Mouse (Mus musculus) olfactory bulb, adult 2 months (tissue): ENCODE measurements around the gene Dusp1.

Source experiments
- CTCF ChIP-seq: fragments of 200-500 bp; IDR thresholded peaks from 2 replicates; pipeline ENCODE4 v1.5.1; 2012; ENCODE audit warnings: low read depth, mild to moderate bottlenecking, low read length, moderate library complexity; ENCODE audit not compliant: insufficient read depth
- POLR2A ChIP-seq: fragments of 200-500 bp; IDR thresholded peaks from 2 replicates; pipeline ENCODE4 v1.6.1; 2012; ENCODE audit warnings: mild to moderate bottlenecking, low read depth, low read length, moderate library complexity; ENCODE audit not compliant: insufficient read depth

DNA sequence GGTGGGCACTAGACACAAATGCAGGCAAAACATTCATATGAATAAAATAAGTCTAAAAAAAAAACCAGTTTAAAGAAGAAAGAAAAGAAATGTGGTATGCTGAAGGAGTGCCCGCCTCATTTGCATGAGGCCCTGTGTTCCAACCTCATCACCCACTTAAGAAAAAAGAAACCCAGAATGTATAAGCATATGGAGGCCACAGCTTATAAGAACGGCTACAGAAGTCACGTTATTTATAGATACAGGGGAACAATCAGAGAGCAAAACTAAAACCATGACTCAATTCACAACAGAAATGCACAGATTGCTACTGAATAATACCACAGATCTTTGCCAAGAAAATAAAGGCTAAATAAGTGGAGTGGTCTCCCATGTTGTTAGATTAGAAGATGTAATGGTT, 43.6 kb downstream of the Dusp1 start:
- no peak for TF ChIP-seq POLR2A
- no peak for TF ChIP-seq CTCF
